Mouse (Mus musculus) splenic B cell, adult 2 months (primary cell): ENCODE data around the gene Gtf2f2.

Experiments used
- DNase-seq: peaks from one replicate; pipeline ENCODE4 v3.0.0-alpha.2; 2011; ENCODE audit warnings: low read depth, low spot score
- H3K27me3 ChIP-seq: 2 replicates; pipeline ENCODE4 v1.6.1; 2012; ENCODE audit warnings: mild to moderate bottlenecking, low read length, moderate library complexity, mixed read lengths; ENCODE audit not compliant: control insufficient read depth, poor library complexity, insufficient read depth, severe bottlenecking
- H3K36me3 ChIP-seq: 2 replicates; pipeline ENCODE4 v1.6.1; 2012; ENCODE audit warnings: mild to moderate bottlenecking, low read length, moderate library complexity, mixed read lengths; ENCODE audit not compliant: control insufficient read depth, poor library complexity, insufficient read depth, severe bottlenecking

The Gtf2f2 gene

DNA sequence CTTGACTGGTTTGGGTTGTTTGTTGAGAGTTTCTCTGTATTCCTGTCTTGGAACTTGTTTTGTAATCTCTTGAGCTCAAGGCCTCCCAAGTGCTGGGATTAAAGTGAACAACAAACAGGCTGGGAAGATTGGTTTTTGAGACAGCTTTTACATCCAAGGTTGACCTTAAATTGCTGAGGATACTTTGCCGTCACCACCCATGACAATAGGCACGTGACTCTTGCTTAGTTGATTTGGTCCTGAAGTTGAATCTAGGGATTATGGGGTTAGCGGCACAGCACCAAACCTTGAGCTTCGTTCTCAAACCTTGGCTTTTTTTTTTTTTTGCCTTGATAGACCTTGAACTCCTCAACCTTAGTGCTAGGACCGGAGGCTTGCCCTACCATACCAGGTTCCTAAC, 161.4 kb downstream of the Gtf2f2 start:
- DNase-seq: no peak
- H3K27me3 ChIP-seq: no peaks in the 10 kb centered on the region
- peaks cover 20% of the 10 kb centered on the region for H3K36me3 ChIP-seq

DNA sequence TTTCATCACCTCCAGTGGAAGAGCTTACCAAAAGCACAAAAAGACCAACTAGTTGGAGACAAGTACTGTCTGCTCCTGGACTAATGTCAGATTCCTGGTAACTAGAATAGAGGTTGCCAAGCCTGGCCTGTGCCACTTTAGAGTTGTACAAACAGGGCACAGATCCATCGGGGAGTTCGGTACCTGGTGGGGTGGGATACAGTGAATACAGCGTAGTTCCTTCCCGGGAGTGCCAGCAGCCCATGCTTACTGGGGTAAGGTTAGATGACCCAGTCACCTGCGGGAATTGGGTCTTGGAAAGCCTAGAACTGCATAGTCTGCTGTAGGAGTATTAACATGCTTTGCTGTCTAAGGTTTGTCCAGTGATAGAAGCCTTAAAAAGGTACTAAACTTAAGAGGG, 162.2 kb downstream of the Gtf2f2 start:
- H3K36me3 ChIP-seq: peaks cover 20% of the 10 kb centered on the region
- H3K27me3 ChIP-seq: no peaks in the 10 kb centered on the region
- DNase-seq: no peak

DNA sequence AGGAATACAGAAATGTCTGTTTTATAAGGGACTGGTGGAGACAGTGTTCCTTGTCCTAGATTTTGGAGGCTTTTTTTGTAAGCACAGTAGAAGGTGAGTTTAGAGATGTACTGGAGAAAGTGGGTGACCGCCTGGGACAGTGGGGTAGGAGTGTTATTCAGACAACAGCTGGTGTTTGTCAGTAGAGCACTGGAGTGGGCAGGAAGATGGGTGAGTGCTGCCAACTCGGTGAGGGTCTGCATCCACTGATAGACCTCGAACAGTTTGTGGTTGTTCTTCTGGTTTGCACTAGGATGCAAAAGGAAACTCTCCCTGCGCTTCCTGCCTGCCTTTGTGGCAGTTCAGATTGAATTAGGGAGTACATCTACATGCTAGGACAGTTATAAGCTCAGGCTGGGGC, 163.0 kb downstream of the Gtf2f2 start:
- H3K27me3 ChIP-seq: no peaks in the 10 kb centered on the region
- peaks cover 20% of the 10 kb centered on the region for H3K36me3 ChIP-seq
- DNase-seq: no peak
